Mouse (Mus musculus): Measurements from ENCODE around the gene Cyp3a44. TPM values are rescaled to one million over a fixed set of nuclear protein-coding genes. Genes with fewer than 3 reads are reported as not detected.
"Not testable (repeated sequence)": the region's sequence is repeated elsewhere in the genome, so short reads cannot be mapped to it uniquely, and the experiment has no call there.

Gene Cyp3a44
- polyA plus RNA-seq (2021), result not detected

DNA sequence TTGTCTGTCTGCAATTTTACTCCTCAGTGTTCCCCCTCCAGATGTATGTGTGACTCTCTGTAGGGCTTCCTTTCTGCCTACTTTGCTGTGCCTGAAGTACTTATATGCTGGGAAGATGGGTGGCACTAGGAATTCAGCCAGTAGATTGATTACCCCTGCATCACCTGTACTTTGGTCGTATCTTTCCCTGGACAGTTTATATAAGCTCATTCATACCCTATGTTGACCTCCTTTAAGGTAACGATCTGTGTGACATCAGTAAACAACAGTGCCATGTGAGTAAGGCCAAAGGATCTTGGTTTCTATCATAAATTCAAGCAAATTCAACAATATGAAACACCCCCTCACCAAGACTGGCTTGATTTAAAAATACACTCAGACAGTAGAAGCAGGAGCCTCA, at the start of gene Cyp3a44:
Gene Cyp3a44 (minus strand): TSS at position 79 of the 400 bp plus-strand sequence.
- POLR2A ChIA-PET; ATAC-seq; DNase-seq (ENCODE audit: low read depth, low spot score); CTCF ChIA-PET; H3K27me3 ChIP-seq; in situ Hi-C loops (cut with MboI; ENCODE audit: low pct_unique_long_range_greater_than_20kb): not testable (repeated sequence)

GRCm38 (mm10) chr5:145800229-145800628, 5.4 kb downstream of the Cyp3a44 start:
- DNase-seq (ENCODE audit: low read depth, low spot score); CTCF ChIA-PET; H3K27me3 ChIP-seq; POLR2A ChIA-PET; ATAC-seq; in situ Hi-C loops (cut with MboI; ENCODE audit: low pct_unique_long_range_greater_than_20kb): not testable (repeated sequence)

- POLR2A ChIA-PET; H3K27me3 ChIP-seq; ATAC-seq; DNase-seq (ENCODE audit: low read depth, low spot score); CTCF ChIA-PET: not testable (repeated sequence)
- in situ Hi-C loops (cut with MboI; ENCODE audit: low pct_unique_long_range_greater_than_20kb), result loop anchor here (10.0 kb wide), 1 partner anchor 438 kb away; no protein-coding TSS in a partner anchor
Observed at GRCm38 (mm10) chr5:145793232-145793631, 12.4 kb downstream of the Cyp3a44 start.

DNA sequence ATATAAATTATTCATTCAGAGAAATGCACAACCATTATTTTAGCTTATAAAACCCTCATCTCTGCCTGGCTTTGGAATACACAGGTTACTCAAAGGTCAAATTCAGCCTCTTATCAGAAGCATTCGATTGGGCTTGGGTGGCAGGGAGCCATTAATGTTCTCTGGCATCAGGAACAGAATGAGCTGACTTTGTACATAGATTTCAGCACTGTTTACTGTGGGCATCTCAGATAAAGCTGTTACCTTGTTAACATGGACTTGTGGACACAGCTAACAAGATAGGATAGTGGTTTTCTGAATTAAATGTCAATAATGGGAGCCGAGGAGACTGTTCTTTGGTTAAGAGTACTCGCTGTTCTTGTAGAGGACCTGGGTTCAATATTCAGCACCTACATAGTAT, 68.2 kb downstream of the Cyp3a44 start:
- DNase-seq (ENCODE audit: low read depth, low spot score); ATAC-seq; H3K27me3 ChIP-seq; POLR2A ChIA-PET; CTCF ChIA-PET; in situ Hi-C loops (cut with MboI; ENCODE audit: low pct_unique_long_range_greater_than_20kb): not testable (repeated sequence)

Other genes with a start within 250 kb of the Cyp3a44 start
- not detected for gene Cyp3a41b, start 221.1 kb downstream of the Cyp3a44 start, polyA plus RNA-seq (2021)
- not detected for gene Cyp3a41a, start 85.7 kb downstream of the Cyp3a44 start, polyA plus RNA-seq (2021)
- not detected for gene Cyp3a11, start 74.1 kb upstream of the Cyp3a44 start, polyA plus RNA-seq (2021)
- not detected for gene Cyp3a25, start 203.7 kb upstream of the Cyp3a44 start, polyA plus RNA-seq (2021)